Mouse (Mus musculus) left cerebral cortex, postnatal 25 days (tissue): ENCODE measurements at regions not wholly inside any gene's neighbourhood (a gene's known extent, or its start where the extent isn't known, plus 50 kb on each side); places are given as distances from the start of the nearest gene placed in this dataset.

Experiments
- DNase-seq, 2 experiments: peaks; one replicate each; pipeline ENCODE4 v3.0.0; 2022; ENCODE audit warnings: low spot score in 2 of 2, mixed read lengths in 1 of 2
- intact Hi-C: fragments of 180-260 bp; cut with DNase I; formaldehyde crosslinking; loops from one replicate; pipeline ENCODE4 v1.15.1; 2025

DNA sequence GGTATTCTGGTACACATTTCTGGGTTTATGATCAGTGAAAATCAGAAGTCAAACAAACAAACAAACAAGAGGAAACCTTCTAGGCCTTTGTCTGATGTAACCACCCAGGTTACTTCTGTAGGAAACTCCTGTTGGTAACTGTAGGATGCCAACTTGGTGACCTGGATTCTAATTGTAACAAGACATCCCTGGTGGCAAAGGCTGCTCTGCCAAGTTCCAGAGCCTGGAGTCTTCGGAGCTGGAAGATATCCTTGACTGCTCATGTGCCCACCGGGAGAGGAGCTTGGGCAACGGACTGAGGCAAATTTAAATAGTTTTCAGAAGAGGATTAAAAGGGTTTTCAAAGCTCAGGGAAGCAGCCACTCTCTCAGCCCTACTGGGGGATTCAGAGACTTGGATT lies 256.0 kb upstream of the Cnr1 start:
- DNase-seq: no peak
- intact Hi-C loops: loop anchor here (10.0 kb wide), 1 partner anchor 144 kb away; no protein-coding TSS in a partner anchor

DNA sequence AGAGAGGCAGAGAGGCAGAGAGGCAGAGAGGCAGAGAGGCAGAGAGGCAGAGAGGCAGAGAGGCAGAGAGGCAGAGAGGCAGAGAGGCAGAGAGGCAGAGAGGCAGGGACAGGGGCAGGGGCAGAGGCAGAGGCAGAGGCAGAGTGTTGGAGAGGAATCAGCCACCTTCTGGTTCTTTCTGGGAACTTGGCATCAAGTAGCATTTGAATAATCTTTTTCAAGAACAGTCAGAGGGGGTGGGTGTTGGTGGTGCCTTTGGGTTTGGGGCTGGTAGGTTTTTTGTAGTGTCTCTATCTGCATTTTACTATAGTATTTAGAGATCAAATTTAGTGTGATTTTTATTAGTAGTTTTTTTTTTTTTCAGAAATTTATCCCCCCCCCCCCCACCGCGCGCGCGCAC lies 249.3 kb upstream of the Cnr1 start:
- DNase-seq: peak in 1 of 2 experiments; percentile 44
- intact Hi-C loops: no loop called here

DNA sequence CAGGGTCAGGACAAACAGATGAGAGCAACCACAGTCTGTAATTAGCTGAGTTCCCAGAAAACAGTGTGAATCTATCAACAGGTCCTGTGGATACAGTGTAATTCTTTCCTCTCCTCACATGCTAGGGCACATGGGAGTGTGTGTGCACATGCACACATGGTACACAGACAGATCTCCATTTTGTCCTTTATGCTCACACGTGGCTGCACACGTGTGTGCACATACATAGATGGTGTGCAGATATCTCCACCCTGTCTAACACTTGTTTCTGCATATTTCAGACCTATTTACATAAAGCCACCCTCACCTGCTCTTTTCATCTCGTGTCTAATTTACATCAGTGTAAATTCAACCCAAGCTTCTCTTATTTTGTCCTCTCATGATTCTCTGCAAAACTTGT lies 245.0 kb upstream of the Cnr1 start:
- intact Hi-C loops: no loop called here
- DNase-seq: no peak

DNA sequence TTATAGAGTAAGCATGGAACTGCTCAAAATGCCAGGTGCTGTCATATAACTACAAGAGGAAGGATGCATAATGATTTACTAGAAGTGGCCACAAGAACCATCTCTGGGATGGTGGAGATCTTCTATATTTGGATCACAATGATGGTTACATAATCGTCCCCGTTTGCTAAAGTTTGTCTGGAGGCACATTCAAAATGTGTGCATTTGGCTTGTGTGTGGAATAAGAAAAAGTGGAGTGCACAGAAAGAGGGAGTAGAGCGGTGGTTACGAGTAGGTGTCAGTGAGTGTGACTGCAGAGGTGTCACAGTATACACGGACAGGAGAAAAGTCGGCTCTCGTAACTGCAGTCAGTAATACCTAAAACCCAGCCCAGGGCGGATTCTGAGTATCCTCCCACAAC lies 238.3 kb upstream of the Cnr1 start:
- peak; percentile 27 to 86 for DNase-seq
- intact Hi-C loops: no loop called here

DNA sequence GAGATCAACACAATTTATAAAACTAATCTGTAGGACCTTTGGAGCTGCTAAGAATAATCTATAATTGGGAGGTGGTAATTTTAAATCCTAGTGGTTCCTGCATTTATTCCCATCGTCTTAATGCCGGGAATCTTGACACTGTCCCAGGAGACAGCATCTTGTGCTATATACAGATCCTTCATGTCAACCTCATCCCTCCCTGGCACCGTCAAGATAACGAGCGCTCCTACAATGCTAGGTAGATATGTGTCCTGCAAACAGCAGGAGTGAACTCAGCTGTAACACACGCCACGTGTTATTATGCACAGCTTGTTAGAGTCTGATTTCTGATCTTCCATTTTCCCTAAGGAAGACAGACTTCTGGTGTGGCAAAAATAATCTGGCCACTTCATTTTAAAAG lies 237.0 kb upstream of the Cnr1 start:
- DNase-seq: no peak
- intact Hi-C loops: no loop called here

DNA sequence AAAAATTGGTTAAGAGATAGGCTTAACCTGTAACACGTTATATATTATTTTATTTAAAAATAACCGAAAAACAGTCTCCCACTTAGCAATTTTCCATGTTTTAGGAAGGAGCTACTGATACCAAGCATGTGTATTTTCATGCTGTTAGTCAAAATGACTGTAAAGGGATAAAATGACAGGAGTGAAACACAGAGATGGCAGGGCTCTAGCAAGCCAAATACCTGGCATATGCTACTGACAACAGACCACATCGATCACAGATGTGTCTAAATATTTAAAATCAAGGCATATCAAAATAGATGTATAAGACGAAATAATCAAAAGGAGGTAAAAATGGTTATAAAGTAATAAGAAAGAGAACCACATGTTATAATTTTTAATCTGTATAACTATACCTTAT lies 231.0 kb upstream of the Cnr1 start:
- intact Hi-C loops: loop anchor here (10.0 kb wide), 1 partner anchor 169 kb away; no protein-coding TSS in a partner anchor
- no peak for DNase-seq

DNA sequence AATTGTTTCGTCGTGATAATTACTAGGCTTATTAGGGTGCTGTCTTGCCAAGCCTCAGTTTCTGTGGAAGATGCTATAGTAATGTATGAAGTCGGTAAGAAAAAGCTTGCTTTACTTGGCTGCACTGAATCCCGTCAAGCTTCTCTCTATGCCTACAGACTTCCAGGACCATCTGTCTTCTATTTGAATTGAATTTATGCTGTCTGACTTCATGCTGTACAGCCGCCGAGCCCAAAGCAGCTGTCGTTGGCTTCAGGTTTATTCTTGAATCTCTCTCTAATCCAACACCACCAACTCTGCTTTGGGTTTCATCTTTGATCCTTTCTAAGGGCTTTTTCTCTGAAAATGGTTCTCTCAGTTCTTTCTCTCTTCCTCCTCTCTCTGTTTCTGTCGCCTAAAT lies 227.4 kb upstream of the Cnr1 start:
- peak; percentile 58 to 95 for DNase-seq
- intact Hi-C loops: loop anchor here (10.0 kb wide), 1 partner anchor 172 kb away; no protein-coding TSS in a partner anchor

DNA sequence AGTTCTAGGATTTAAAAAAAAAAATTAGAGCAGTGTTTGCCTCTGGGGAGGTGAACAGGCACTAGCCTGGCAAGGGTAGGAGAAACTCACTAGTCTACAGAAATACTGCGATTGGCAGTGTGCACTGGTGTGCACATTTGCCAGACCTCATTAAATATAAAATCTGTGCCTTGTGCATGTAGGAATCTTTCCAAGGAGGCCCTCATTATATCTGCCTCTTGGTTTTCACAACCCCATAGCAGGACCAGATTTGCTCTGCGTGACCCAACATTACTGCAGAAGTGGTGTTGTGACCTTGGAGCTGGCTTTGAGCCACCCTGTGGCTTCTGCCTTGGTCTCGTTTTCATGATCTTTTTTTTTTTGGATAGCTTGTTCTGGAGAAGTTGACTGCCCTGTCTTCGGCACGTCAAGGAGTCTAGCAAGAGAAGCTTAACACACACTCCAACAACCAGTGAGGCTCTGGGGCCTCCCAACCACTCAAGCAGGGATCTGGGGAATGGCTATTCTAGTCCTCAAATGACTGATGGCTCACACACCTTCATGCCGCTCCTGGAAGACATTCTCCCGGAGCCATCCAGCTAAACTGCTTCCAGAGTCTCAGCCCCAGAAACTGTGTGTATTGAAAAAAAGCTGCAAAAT lies 222.2 kb upstream of the Cnr1 start:
- intact Hi-C loops: no loop called here
- DNase-seq: no peak

DNA sequence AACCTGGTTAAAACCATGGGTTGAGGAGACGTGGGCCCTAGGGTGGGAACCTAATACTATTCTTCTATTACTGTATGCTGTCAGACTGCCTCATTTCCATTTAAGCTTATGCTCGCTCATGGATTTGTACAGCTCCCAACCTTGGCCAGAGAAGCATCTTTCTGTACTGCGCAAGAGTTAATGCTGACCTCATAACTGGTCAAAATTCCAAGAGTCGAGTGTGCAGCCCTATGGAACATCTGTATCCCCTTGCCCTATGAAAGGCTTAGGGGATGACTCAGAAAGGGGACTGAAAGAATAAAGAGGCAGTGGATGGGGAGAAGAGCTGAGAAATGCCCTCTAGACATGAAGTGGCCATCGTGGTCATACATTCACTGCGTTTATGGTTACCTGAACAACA lies 218.7 kb upstream of the Cnr1 start:
- intact Hi-C loops: no loop called here
- DNase-seq: no peak

DNA sequence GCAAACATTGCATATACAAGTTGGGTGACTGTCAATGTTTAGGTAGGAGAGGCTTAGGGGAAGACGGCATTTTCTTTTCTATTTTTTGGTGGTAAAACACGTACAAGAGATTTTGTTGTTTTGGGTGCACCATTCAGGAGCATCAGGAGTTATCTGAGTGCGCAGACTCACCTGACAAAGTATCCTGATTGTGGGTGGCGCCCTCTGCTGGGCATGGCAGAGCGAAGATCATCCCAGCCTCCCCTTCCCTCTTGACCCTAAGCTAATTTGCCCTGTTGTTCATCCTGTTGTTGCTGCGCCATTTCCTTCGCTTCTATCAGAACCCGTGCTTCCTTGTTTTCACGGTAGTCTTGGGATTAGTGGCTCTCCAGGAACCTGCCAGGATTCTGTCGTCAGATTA lies 217.6 kb upstream of the Cnr1 start:
- intact Hi-C loops: no loop called here

DNA sequence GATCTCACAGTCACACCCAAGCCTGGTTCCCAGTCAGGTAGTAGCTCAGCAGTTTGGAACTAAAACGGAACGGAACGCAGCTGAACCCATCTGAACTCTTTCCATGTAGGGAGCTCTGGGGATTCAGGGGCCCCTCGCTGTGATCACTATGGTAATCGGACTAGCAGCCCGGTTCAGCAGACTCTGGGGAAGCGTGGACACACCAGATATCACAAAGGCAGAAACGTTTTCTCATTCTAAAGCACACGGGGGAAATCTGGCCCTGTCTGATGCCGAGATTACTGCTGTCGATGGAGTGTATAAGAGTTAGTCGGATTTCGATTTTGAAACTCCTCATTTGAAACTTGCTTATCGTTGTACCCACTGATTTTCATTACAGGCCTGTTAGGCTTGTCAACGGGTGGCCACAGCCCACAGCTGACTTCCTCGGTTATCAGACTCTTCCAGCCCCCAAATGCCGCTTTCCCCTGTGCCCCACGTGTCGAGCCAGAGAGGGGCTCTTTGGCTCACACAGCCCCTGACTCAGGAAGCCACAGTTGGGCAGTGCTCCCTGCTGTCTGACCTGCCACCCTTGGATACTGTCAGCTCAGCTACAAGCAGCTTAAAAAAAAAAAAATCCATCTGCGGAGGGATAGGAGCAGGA lies 207.8 kb upstream of the Cnr1 start:
- intact Hi-C loops: no loop called here
- DNase-seq: no peak

More for the DNA sequence above, 217.6 kb upstream of the Cnr1 start:
- no peak for DNase-seq

DNA sequence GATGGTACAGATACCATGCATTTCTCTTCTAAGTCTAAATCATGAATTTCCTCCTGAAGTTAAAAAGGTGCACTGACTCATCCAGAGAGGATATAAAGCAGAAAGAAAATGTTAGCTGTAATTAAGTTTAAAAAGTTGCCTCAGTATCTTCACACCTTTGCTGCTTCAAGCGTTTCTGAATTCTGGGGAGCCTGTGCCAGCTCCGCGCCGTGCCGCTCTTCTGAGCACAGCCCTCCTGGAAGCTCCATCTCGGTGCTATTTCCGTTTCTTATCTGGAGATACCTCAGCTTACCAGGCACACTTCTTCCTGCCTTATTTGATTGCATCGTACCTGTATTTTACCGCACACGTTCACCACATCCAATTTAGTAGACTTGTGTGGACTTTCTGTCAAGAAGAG lies 203.4 kb upstream of the Cnr1 start:
- intact Hi-C loops: no loop called here
- DNase-seq: peak in 1 of 2 experiments; percentile 53

DNA sequence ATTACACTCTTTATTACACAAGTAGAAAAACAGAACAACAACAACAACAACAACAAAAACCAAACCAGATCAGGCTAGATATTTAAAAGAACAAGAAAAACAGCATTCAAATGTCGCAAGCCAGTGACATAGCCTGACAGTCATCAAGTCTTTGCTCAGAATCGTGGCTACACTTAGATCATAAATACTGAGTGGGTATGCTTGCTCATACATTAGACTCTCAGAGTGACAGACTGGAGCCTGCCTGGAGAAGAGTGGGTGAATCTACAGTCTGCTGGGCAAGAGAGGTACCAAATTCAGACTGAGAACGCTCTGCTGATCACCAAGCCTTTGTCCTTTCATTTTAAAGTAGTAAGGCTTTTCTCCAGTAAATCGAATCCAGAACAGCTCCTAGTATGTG lies 202.4 kb upstream of the Cnr1 start:
- intact Hi-C loops: no loop called here
- peak in 1 of 2 experiments; percentile 61 for DNase-seq

DNA sequence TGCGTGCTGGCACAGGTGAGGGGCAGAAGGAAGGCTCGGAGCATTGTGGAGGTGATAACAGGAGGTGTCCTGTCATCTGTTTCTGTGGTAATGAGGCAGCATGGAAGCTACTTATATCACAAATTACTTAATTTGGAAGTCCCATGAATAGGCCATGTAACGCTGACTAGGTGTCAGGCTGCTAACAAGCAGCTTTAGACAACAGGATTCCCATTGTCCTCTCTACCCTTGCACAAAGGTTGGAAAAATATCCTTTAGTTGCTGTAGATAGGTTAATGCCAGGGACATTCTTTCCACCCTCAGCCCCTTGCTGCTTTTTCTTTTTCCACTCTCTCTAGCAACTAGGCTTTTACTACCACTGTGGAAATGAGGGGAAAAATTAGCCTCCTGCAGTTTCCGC lies 192.6 kb upstream of the Cnr1 start:
- intact Hi-C loops: loop anchor here (5.0 to 10.0 kb wide), 2 partner anchors 210 to 503 kb away; no protein-coding TSS in a partner anchor
- DNase-seq: no peak

DNA sequence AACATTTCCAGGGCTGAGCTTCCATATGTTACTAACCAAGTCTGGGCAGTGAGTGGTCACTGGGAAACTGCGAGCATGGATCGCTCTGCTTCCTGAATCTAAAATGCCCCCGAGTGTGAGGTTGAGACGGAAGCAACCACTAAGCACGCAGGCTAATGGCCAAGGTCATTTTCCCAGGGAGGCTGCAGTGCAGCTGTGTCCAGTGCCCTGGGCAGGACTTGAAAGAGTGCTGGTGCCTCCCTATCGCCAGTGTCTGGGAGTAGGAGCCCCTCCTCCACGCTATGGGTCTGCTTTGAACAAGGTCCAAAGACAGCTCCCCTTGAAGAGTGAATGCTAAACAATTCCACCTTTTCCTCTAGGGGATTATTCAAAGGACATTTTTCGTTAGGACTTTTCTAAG lies 189.5 kb upstream of the Cnr1 start:
- intact Hi-C loops: loop anchor here (5.0 to 10.0 kb wide), 3 partner anchors 147 to 500 kb away; no protein-coding TSS in a partner anchor
- DNase-seq: peak; percentile 23 to 44

DNA sequence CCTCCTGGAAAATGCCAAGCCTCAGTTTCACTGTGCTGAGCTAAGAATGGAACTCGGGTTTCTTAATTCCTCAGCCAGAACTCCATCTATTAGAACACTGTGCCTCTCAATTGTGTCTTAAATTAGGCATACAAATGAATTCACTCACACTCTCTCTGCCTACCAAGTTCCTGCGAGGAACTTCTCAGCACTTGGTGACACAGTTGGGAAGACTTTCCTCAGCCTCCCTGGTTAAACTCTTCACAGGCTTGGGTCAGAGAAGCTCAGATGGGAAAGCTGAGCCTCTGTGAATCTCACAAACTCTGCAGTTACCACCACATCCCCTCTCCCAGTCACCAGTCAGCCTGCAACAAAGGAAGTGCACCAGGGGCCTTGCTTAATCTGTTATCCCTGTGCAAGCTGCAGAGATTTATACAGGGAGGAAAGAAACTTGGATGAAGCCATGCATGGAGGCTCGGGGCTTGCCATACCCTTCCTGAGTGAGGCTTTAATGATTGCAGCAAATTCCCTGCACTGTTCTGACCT lies 188.9 kb upstream of the Cnr1 start:
- intact Hi-C loops: loop anchor here (5.0 to 10.0 kb wide), 2 partner anchors 147 to 499 kb away; no protein-coding TSS in a partner anchor
- DNase-seq: peak; percentile 24 to 75

DNA sequence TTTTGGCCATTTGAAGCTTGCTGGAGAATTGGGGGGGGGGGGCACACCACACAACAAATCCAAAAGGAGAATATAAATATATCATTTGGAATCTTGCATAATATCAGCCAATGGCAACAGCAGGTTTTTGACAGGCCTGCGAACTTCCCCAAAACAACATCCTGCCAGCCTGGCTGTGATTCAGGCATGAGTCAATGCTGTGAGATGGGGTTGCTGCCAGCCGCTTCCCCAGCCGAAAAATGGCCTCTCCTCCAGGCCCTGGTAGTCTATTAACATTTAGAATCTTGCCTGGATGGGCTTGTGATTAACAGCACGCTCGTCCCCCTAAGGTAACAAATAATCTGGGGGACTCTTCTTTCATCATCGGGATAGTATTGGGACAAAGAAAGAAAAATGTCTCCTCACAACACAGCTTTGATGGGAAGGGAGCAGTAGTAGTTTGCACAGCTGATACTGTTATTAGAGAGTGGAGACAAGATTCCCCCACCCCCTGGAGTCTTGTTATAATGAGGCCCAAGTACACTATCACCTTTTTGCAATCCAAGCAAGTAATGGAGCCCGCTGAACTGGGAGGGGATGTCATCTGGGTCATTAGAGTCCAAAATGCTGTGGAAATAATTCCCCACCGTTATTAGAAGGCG lies 188.2 kb upstream of the Cnr1 start:
- peak; percentile 63 to 92 for DNase-seq
- intact Hi-C loops: loop anchor here (2.0 to 10.0 kb wide), 3 partner anchors 146 to 499 kb away; no protein-coding TSS in a partner anchor

DNA sequence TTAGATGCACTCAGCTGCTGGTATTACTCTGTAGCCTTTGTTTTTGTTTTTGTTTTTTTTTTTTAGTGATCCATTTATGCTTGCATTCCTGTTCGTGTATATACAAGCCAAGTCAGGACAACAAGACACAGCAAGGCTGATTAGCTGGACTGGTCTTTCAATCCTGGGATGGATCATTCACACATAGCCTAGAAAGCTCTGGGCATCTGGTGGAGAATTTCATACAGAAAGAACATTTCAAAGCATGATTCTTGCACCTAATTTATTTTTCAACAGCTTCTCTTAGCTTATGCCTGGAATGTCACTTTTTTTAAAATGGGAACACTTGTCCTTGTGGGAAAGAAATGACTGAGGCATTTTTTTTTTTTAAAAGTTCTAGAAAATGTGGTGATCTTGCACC lies 187.1 kb upstream of the Cnr1 start:
- no peak for DNase-seq
- intact Hi-C loops: loop anchor here (2.0 to 10.0 kb wide), 3 partner anchors 145 to 497 kb away; no protein-coding TSS in a partner anchor

DNA sequence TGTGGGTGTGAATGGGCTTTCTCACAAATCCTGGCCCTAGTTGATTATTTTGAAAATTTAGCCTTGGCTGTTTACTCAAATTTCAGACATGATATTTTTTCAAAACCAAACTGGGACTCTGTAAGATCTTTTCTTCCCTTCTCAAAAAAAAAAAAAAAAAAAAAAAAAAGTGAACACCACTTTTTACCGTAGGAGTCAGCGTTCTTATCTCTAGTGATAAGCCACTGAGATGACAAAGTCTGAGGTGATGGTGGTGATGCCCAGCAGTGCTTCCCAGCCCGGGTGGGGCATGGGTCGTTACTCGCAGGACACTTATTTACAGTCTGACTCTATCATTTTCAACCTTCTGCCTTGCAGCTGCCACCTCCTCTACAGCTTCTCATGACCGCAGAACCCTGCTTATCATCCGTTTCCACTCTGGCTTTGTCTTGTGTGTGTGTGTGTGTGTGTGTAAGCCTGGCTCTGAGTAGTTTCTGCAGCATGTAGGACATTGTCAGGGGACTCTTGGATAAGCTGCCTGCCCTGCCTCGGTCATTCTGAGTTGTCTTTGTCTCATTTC lies 186.5 kb upstream of the Cnr1 start:
- DNase-seq: no peak
- intact Hi-C loops: loop anchor here (2.0 to 10.0 kb wide), 3 partner anchors 144 to 497 kb away; no protein-coding TSS in a partner anchor
